Mouse (Mus musculus) megakaryocyte, embryonic 14.5 days (primary cell): ENCODE data around the gene Hlf. TPM values are rescaled to one million over a fixed set of nuclear protein-coding genes. Genes with fewer than 3 reads are reported as not detected.

Source experiments
- H3K27me3 ChIP-seq: replicated peaks from 2 replicates; pipeline ENCODE3; 2012; ENCODE audit warnings: inconsistent platforms
- H3K36me3 ChIP-seq: replicated peaks from 2 replicates; pipeline ENCODE3; 2012; ENCODE audit warnings: low read length, inconsistent platforms, mixed read lengths
- H3K4me1 ChIP-seq: 2 replicates; pipeline ENCODE4 v1.6.1; 2012; ENCODE audit warnings: inconsistent platforms
- H3K4me3 ChIP-seq: replicated peaks from 2 replicates; pipeline ENCODE3; 2012; ENCODE audit warnings: moderate library complexity, mild to moderate bottlenecking, inconsistent platforms
- H3K9me3 ChIP-seq: 2 replicates; pipeline ENCODE4 v1.6.1; 2012; ENCODE audit warnings: inconsistent platforms
- FLI1 ChIP-seq: IDR thresholded peaks from 2 replicates; pipeline ENCODE4 v1.6.1; 2012; ENCODE audit warnings: low read length, inconsistent platforms, mixed read lengths
- GATA1 ChIP-seq: IDR thresholded peaks from 3 replicates; pipeline ENCODE4 v1.6.1; 2012; ENCODE audit warnings: mixed read lengths, low read length, inconsistent platforms, borderline replicate concordance
- polyA plus RNA-seq: library from polyadenylated mRNA; stranded (reverse); fragments of >175 nt; gene quantifications from 2 replicates; pipeline ENCODE4 v1.2.3, GENCODE M21; 2012; ENCODE audit warnings: low replicate concordance; ENCODE audit not compliant: insufficient read depth

Gene Hlf
- polyA plus RNA-seq, 1 experiment = 0.98 TPM

DNA sequence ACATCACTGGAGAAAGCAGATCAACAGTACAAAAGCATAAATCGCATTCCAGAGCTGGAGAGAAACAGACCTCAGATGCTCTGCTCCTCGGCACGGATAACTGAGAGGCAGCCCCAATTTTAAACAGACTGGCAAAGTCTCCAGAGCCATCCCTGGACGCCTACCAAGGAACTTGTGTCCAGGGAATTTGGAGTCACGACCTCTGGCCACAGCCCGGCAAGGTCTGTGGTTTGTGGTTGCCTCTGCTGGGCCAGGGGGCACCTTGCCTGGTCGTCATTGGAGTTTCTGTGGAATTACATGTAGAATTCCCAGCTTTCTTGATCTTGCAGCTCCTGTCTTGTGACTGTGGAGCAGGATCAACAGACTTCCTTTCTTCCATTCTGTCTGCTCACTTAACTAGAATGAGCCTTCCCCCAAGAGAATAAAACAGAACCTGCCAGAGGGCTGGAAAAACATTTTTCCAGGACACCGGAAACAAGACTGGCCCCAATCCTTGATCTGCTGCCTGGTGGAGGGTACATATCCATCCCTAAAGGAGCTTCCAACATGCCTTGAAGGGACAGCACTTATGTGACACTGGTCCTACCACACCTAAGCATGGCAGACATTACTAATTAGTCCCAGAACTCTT is 19.1 kb downstream of the Hlf start:
- no peak for TF ChIP-seq FLI1
- no peak for TF ChIP-seq GATA1
- H3K4me3 ChIP-seq = no peak overlapping the region
- peaks cover 2% of the 10 kb centered on the region for H3K27me3 ChIP-seq
- H3K36me3 ChIP-seq = no peaks in the 10 kb centered on the region
- H3K9me3 ChIP-seq = no peaks in the 10 kb centered on the region
- H3K4me1 ChIP-seq = no peaks in the 10 kb centered on the region

DNA sequence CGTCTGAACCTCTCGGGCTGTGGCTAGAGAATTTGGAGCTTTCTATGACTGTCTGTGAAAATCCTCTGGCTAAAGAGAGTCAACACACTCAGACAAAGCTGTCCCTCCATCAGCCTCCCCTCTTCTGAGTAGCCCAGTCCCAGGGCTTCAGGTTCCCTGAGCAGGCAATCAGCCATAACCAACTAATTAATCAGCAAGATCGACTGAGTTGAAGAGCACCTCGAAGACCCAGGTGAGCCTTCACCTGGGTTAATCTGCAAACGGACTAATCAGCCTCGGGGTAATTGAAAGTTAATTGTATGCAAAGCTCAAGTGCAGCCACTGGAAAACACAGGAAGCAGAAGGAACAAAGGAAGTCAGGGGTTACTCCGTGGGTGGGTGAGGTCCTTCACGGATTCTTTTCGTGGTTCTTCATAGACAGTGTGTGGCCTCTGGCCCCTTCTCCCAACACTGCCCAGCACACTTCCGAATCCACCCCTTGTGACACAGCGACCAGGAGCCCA is 19.9 kb downstream of the Hlf start:
- no peak overlapping the region for H3K4me3 ChIP-seq
- H3K36me3 ChIP-seq = no peaks in the 10 kb centered on the region
- no peaks in the 10 kb centered on the region for H3K9me3 ChIP-seq
- no peaks in the 10 kb centered on the region for H3K4me1 ChIP-seq
- TF ChIP-seq GATA1 (no peak), FLI1 (no peak)
- peaks cover 3% of the 10 kb centered on the region for H3K27me3 ChIP-seq

DNA sequence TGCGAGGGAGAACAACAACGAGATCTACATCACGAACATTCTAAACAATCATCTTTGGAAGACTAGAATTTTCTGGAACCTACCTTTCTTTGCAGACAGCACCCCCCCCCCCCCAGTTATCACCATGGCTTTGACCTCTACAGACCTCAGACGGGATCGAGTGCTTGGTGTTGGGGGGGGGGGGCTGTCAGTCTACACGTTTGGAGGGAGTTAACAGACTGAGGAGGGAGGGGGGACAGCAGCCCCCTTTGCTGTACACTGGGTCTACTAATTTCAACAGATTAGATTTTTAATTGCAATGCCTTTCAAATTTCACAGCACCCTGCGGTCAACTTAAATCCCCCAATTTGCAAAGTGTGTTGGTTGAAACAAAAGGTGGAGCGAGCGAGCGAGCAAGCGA is 20.3 kb downstream of the Hlf start:
- no peaks in the 10 kb centered on the region for H3K36me3 ChIP-seq
- TF ChIP-seq GATA1 (no peak), FLI1 (no peak)
- no peak overlapping the region for H3K4me3 ChIP-seq
- no peaks in the 10 kb centered on the region for H3K4me1 ChIP-seq
- H3K9me3 ChIP-seq = no peaks in the 10 kb centered on the region
- H3K27me3 ChIP-seq = peaks cover 5% of the 10 kb centered on the region

DNA sequence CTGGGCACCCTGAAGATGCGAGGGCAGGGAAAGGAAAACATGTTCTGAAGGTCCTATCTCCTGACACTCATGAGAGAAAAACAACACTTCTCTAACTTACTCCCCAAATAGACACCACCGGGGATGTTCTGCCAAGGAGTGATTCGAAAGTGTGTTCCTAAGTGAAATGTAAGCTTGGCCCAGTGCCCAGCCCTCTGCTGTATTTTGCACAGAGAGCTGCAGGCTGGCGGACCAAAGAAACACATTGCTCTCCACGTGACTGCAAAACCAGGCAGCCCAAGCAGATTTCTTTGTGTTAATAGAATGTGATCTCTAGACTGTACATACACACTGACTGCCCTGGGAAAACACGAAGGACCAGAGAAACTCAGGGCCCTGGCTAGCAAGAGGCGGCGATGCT is 21.1 kb downstream of the Hlf start:
- TF ChIP-seq GATA1 (no peak), FLI1 (no peak)
- no peaks in the 10 kb centered on the region for H3K9me3 ChIP-seq
- H3K4me1 ChIP-seq = peaks cover 3% of the 10 kb centered on the region; the same call in 1 of the 2 replicates
- H3K27me3 ChIP-seq = peaks cover 6% of the 10 kb centered on the region
- no peaks in the 10 kb centered on the region for H3K36me3 ChIP-seq
- no peak overlapping the region for H3K4me3 ChIP-seq

DNA sequence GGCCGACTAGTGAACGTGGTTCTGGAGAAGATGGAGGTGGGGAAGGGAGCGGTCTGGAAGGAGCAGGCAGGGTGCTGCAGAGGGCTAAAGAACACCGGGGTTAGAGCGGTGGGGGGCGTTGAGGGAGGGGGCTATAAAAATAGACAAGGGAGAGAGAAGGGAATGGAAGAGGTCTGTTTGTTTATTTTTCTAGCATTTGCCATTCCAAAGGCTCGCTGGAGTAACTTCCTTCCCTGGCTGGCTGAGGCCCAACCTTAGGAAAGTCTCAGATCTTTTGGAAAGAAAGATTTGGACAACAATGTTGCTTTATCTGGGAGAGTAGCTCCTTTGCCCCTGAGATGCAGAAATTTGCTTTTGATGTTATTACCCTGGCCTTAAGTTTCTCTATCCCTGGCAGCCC is 21.6 kb downstream of the Hlf start:
- peaks cover 3% of the 10 kb centered on the region; the same call in 1 of the 2 replicates for H3K4me1 ChIP-seq
- TF ChIP-seq FLI1 = no peak
- no peak for TF ChIP-seq GATA1
- no peaks in the 10 kb centered on the region for H3K9me3 ChIP-seq
- H3K27me3 ChIP-seq = peaks cover 6% of the 10 kb centered on the region
- H3K4me3 ChIP-seq = no peak overlapping the region
- no peaks in the 10 kb centered on the region for H3K36me3 ChIP-seq

DNA sequence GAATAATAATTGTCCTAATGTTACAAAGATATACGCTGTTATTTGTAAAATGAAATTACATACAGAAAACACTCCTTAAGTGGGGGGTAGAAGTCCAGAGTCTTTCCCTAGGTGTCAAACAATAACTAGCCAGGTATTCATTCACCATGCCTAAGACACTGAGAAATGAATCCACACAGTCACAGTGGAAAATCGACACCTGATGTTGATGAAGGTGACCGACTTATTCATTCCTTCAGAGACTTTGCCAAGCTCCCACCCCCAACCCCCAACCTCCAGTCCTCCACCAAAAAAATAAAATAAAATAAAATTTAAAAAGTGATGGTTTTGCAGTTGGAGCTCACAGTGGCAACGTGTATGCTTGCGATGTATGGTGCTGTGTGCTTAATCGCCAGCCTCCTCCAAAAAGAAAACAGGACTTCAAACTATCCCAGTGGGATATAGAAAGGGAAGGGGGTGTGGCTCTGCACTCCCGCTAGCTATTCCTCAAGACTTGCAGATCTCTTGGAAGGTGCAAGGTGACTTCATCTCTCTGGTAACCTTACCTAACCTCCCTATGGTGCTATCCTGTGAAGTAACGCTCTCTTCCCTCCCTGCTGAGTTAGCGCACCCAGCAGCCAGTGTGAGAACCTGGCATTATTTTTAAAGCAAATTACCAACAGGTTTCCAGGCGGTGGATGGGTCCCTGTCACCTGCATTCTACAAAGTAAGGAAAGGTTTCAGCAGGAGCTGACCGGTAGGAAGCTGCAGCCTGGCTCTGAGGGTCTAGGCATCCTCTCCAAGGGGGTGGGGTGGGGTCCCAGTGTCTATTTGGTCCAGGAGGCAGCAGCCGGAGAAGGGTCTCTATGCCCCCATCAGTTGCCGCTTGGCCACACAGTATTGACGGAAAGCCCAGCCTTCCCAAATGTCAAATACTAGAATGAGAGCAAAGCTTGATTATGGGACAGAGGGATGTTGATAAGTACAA is 22.5 kb downstream of the Hlf start:
- Histone ChIP-seq H3K27me3 (peaks cover 6% of the 10 kb centered on the region), H3K4me1 (peaks cover 3% of the 10 kb centered on the region; the same call in 1 of the 2 replicates), H3K36me3 (no peaks in the 10 kb centered on the region), H3K4me3 (no peak overlapping the region), H3K9me3 (no peaks in the 10 kb centered on the region)
- TF ChIP-seq FLI1 (no peak), GATA1 (no peak)

DNA sequence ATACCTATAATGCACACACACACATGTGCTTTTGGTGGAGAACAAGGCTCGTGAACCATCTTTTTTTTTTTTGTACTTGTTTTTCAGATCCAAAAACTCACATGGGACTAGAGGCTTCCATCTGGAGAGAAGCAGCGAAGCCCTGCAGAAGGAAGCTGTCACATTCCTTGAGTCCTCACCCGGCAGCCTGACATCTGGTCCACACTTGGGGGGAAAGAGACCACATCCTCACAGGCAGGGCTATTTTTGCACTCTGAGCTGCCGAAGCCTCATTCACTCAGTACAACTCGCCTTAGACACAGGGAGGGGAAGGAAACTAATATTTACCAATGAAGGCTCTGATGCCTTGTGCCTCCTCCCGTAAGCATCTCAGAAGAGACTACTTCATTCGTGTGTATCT is 25.8 kb downstream of the Hlf start:
- H3K4me3 ChIP-seq = no peak overlapping the region
- H3K9me3 ChIP-seq = no peaks in the 10 kb centered on the region
- peaks cover 3% of the 10 kb centered on the region; the same call in 1 of the 2 replicates for H3K4me1 ChIP-seq
- TF ChIP-seq GATA1 (no peak), FLI1 (no peak)
- peaks cover 8% of the 10 kb centered on the region for H3K27me3 ChIP-seq
- H3K36me3 ChIP-seq = no peaks in the 10 kb centered on the region

DNA sequence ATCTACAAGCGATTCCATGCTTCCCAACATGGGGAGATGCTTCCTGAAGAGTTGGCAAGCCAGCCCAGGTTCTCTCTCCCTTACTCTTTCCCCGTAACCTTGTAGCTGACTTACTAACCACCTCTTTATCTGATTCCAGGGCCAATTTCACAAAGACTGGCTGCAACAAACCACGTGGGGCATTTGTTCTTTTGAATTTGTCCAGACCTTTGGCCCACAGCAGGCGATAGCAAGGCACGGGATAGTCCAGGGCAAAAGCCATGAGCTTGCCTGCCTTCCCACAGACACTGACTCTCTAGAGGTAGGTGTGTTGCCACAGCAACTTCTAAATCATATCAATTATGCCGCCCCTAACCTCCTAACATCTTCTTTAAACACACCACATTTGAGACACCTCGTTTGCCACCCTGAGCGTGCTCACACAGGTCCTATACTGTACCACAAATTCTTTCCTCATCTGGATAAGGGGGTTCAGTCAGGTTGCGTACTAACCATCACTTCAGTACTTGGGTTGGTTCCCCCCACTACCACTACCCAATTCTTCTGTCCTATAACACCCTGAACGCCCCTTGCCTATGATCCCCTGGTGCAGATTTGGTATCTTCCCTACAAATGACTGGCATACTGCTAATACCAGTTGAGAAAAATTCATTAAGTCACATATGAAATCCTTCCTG is 26.7 kb downstream of the Hlf start:
- H3K4me3 ChIP-seq = no peak overlapping the region
- TF ChIP-seq GATA1 (no peak), FLI1 (no peak)
- H3K9me3 ChIP-seq = no peaks in the 10 kb centered on the region
- no peaks in the 10 kb centered on the region for H3K36me3 ChIP-seq
- peaks cover 10% of the 10 kb centered on the region for H3K27me3 ChIP-seq
- H3K4me1 ChIP-seq = peaks cover 3% of the 10 kb centered on the region; the same call in 1 of the 2 replicates

DNA sequence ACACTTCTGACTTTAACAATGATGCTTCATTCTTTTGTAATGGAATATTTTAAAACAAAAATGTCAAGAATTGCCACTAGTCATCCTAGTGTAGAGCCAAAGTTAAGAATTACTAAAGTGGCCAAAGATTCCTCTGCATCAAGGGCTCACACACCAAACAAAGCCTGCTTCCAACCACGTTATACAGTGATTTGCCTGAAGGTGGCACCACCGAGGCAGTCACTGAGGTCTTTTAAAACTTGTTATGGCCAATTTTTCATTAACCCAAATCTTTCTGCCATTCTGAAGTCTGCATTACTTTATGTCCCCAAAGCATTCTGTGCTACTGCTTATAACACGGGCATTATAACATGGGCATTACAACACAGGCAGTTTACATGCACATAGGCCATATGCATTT is 27.3 kb downstream of the Hlf start:
- Histone ChIP-seq H3K9me3 (no peaks in the 10 kb centered on the region), H3K4me3 (no peak overlapping the region), H3K4me1 (peaks cover 3% of the 10 kb centered on the region; the same call in 1 of the 2 replicates), H3K36me3 (no peaks in the 10 kb centered on the region), H3K27me3 (peaks cover 11% of the 10 kb centered on the region)
- TF ChIP-seq GATA1 (no peak), FLI1 (no peak)

DNA sequence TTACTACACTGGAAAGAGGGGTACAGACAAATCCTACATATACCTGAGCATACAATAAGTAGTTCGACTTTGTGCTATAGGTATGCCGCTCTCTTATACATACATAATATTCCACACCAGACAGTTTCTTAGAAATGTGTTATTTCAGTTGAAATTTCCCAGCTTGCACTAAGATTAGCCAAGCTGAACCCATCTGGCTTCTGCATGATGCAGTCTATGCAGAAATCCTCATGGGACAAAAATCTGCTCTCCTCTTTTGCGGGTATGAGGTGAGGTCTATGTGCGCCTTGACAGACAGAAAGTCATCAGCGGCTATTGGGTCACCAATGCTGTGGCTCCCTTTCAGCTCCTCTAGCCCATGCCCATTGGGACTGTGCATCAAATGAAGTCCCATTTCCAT is 30.2 kb downstream of the Hlf start:
- Histone ChIP-seq H3K36me3 (no peaks in the 10 kb centered on the region), H3K9me3 (no peaks in the 10 kb centered on the region), H3K4me1 (peaks cover 3% of the 10 kb centered on the region; the same call in 1 of the 2 replicates), H3K4me3 (no peak overlapping the region), H3K27me3 (peaks cover 8% of the 10 kb centered on the region)
- TF ChIP-seq GATA1 = no peak
- TF ChIP-seq FLI1 = no peak
